Mouse (Mus musculus) stomach, embryonic 15.5 days (tissue): ENCODE measurements around the gene Cfap221. TPM values are rescaled to one million over a fixed set of nuclear protein-coding genes. Genes with fewer than 3 reads are reported as not detected.

Experiments used
- ATAC-seq: fragments of 200-750 bp; cut with Nextera tagmentation; 2 replicates; pipeline ENCODE4 v1.8.0; 2017; ENCODE audit warnings: low read depth, moderate number of reproducible peaks, moderate TSS enrichment; ENCODE audit not compliant: insufficient read depth, low FRiP score
- H3K27ac ChIP-seq: fragments of 300-500 bp; sonication (generic); 2 replicates; pipeline ENCODE4 v1.5.1; 2015; ENCODE audit warnings: mild to moderate bottlenecking, inconsistent platforms
- H3K27me3 ChIP-seq: fragments of 300-500 bp; sonication (generic); replicated peaks from 2 replicates; pipeline ENCODE4 v1.6.1; 2015; ENCODE audit warnings: inconsistent platforms
- H3K36me3 ChIP-seq: fragments of 300-500 bp; sonication (generic); 2 replicates; pipeline ENCODE4 v1.6.1; 2015; ENCODE audit warnings: inconsistent platforms
- H3K4me1 ChIP-seq: fragments of 300-500 bp; sonication (generic); 2 replicates; pipeline ENCODE4 v1.6.1; 2015; ENCODE audit warnings: inconsistent platforms
- H3K4me2 ChIP-seq: fragments of 300-500 bp; sonication (generic); 2 replicates; pipeline ENCODE4 v1.6.1; 2015; ENCODE audit warnings: mild to moderate bottlenecking, inconsistent platforms
- H3K4me3 ChIP-seq: fragments of 300-500 bp; sonication (generic); replicated peaks from 2 replicates; pipeline ENCODE4 v1.5.1; 2015; ENCODE audit warnings: inconsistent platforms
- H3K9ac ChIP-seq: fragments of 300-500 bp; sonication (generic); 2 replicates; pipeline ENCODE4 v1.6.1; 2015; ENCODE audit warnings: inconsistent platforms
- H3K9me3 ChIP-seq: fragments of 300-500 bp; sonication (generic); 2 replicates; pipeline ENCODE4 v1.6.1; 2016; ENCODE audit warnings: inconsistent platforms
- WGBS: fragments of 180-500 bp; shearing (Covaris S2); methylation state at CpG from one replicate; pipeline ENCODE4 v1.1.7; 2015; 5-methylcytosine and 5-hydroxymethylcytosine counted together
- polyA plus RNA-seq: library from polyadenylated mRNA; unstranded; fragments of >200 nt; fragmentation: Nextera tagmentation; extraction: Ambion mirVana; gene quantifications from 2 replicates; pipeline ENCODE4 v1.2.1, GENCODE M21; 2015

Cfap221 gene
- polyA plus RNA-seq, 1 experiment from 2014 or later: 0.24 TPM

DNA sequence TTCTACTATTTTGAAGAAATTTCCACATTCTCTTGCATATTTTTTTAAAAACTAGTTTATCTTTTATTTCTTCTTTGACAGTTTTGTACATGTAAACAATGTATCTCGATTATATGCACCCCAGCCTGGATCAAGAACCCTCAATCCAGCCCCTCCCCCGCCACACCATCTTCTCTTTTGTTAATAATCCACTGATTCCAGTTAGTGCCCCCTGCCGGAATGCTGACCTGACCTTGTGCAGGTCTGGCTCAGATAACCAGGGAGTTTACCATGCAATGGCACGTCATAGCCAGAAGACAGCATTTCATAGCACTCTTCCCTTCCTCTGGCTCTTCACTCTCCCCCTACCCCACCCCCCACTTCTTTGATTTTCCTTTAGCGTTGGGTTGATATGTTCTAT lies 610 bp upstream of the Cfap221 start:
- no peak overlapping the region for H3K27ac ChIP-seq
- ATAC-seq: peak; percentile 29; the same call in 1 of the 2 replicates
- no peaks in the 10 kb centered on the region for H3K36me3 ChIP-seq
- peak overlapping the region; percentile 46; the same call in 1 of the 2 replicates for H3K4me3 ChIP-seq
- peak overlapping the region; percentile 71 for H3K4me2 ChIP-seq
- WGBS: 21% methylated on average over 5 of the region's 5 CpGs
- no peak overlapping the region for H3K9ac ChIP-seq
- no peaks in the 10 kb centered on the region for H3K4me1 ChIP-seq
- H3K9me3 ChIP-seq: no peaks in the 10 kb centered on the region
- H3K27me3 ChIP-seq: no peaks in the 10 kb centered on the region

DNA sequence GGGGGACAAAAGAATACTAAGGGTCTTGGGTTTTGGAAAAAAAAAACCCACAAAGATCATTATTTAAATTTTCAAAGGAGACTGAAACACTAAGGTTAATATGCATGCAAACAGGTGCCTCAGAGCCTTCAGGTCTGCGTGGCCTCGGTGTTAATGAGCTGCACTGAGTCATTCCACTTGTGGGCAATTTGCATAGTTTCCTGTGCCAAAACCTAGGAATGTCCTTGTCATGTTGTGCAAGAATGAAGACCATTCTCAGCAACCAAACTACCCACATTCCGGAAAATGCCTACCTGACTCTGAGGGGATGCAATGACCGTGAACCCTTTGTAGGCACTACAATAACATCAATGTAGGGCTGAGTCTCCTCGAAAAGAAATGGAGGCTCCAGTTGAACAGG lies 10.5 kb downstream of the Cfap221 start:
- no peaks in the 10 kb centered on the region for H3K4me1 ChIP-seq
- no peak for ATAC-seq
- no peaks in the 10 kb centered on the region for H3K36me3 ChIP-seq
- H3K27me3 ChIP-seq: no peaks in the 10 kb centered on the region
- H3K4me3 ChIP-seq: no peak overlapping the region
- no peak overlapping the region for H3K9ac ChIP-seq
- H3K27ac ChIP-seq: no peak overlapping the region
- H3K9me3 ChIP-seq: no peaks in the 10 kb centered on the region
- 89% methylated on average over 5 of the region's 5 CpGs for WGBS
- no peak overlapping the region for H3K4me2 ChIP-seq

DNA sequence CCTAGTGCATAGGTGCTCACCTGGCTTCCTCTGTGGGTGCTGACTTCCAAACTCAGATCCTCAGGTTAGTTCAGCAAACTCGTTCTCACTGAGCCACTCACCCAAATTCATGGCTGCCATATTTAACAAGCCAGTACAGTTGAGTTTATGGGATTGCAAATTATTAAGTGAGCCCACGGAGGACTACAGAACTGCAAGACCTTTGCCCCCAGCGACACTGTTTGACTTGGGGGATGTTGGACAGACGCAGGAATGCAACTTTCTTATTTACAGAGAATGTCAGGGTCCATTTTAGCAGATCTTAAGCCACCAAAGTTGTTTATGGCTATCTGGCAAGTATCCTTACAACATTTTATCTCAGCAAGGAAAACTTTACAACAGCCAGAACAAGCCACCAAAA lies 21.9 kb downstream of the Cfap221 start:
- 56% methylated on average over 4 of the region's 4 CpGs for WGBS
- no peak overlapping the region for H3K4me2 ChIP-seq
- H3K4me3 ChIP-seq: no peak overlapping the region
- no peaks in the 10 kb centered on the region for H3K36me3 ChIP-seq
- no peak for ATAC-seq
- no peaks in the 10 kb centered on the region; the same call in 1 of the 2 replicates for H3K9me3 ChIP-seq
- no peaks in the 10 kb centered on the region for H3K27me3 ChIP-seq
- no peak overlapping the region for H3K27ac ChIP-seq
- no peaks in the 10 kb centered on the region for H3K4me1 ChIP-seq
- no peak overlapping the region for H3K9ac ChIP-seq

DNA sequence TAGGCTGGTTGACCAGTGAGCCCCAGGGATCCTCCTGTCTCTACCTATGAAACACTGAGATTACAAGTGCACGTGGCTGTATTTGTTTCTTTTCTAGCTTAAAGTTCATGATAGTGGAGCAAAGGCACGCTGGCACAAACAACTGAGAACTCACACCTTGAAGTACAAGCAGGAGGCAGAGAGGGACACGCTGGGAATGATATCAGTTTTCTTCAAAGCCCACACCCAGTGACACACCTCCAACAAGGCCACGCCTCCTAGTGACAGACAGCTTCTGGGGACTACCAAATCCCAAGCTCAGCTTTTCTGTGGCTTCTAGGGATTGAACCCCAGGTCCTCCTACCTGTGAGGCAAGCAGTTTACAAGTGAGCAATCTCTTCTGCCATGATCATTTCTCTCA lies 23.9 kb downstream of the Cfap221 start:
- no peaks in the 10 kb centered on the region for H3K27me3 ChIP-seq
- H3K36me3 ChIP-seq: no peaks in the 10 kb centered on the region
- no peaks in the 10 kb centered on the region for H3K9me3 ChIP-seq
- H3K4me3 ChIP-seq: no peak overlapping the region
- no peaks in the 10 kb centered on the region for H3K4me1 ChIP-seq
- H3K9ac ChIP-seq: no peak overlapping the region
- no peak overlapping the region for H3K27ac ChIP-seq
- WGBS: 31% methylated on average over 4 of the region's 4 CpGs
- ATAC-seq: no peak
- H3K4me2 ChIP-seq: no peak overlapping the region

DNA sequence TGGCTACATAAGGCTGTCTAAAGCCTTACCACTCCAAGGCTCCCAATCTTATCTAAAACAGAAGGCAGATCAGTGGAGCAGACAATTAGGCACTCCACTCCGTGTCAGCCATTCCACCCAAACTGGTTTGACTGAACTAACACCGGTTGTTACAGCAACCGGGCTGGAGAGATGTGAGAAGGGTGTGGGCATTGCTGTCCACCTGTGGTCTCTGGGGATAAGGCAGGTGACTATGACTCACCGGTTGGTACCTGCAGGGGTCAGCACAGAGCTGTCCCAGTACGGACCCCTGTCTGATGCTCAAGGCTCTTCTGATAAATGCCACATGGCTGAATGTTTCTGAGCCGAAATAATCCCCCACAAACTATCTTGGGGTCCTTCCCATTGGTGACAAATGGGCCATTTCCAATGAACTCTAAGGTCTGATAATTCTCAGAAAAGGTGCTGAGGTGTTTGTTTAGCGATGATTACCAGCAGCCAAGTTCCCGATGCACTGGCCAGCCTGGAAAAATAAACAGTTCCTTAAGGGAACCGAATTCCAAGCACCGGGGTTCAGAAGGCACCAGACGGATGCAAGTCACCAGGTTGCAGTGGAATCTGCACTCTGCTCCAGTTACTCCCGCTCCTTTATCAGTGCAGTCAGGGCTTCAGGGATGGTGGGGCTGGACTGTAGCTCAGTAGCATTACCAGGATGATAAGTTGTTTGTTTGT lies 31.1 kb downstream of the Cfap221 start:
- H3K4me3 ChIP-seq: no peak overlapping the region
- no peak overlapping the region for H3K4me2 ChIP-seq
- no peak for ATAC-seq
- 22% methylated on average over 12 of the region's 12 CpGs for WGBS
- H3K27me3 ChIP-seq: no peaks in the 10 kb centered on the region
- H3K9ac ChIP-seq: no peak overlapping the region
- H3K9me3 ChIP-seq: no peaks in the 10 kb centered on the region
- no peak overlapping the region for H3K27ac ChIP-seq
- no peaks in the 10 kb centered on the region for H3K4me1 ChIP-seq
- no peaks in the 10 kb centered on the region for H3K36me3 ChIP-seq

DNA sequence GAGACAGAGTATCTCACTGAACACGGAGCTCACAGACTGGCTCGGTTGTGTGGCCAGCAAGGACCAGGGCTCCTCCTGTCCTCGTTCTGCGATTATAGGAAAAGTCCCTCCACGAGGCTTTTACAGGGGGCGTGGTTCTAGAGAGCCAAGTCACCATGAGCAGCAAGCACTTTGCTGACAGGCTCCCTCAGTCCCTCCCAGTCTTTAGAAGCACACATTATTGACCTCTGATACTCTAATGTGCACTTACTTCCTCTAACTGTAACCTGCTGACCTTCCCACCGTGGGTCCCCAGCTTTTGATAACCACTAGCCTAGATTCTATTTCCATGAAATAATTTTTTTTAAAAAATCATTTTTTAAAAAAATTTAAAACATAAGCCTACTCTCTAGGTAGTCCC lies 37.1 kb downstream of the Cfap221 start:
- H3K27me3 ChIP-seq: no peaks in the 10 kb centered on the region
- no peak for ATAC-seq

DNA sequence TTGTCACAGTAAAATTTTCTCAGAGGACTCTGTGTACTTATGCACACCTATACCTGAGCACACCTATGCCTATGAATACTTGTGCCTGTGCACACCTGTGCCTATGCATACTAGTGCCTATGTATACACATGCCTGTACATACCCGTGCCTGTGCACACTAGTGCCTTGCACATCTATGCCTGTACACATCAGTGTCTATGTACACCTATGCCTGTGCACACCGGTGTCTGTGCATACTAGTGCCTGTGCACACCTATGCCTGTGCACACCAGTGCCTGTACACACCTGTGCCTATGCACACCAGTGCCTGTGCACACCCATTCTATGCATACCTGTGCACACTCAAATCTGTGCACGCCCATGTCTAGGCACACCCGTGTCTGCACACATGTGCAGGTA lies 37.6 kb downstream of the Cfap221 start:
- no peak for ATAC-seq
- H3K4me1 ChIP-seq: no peaks in the 10 kb centered on the region

More for the DNA sequence above, 37.1 kb downstream of the Cfap221 start:
- H3K9me3 ChIP-seq: no peaks in the 10 kb centered on the region
- no peak overlapping the region for H3K4me2 ChIP-seq
- no peaks in the 10 kb centered on the region for H3K36me3 ChIP-seq
- H3K9ac ChIP-seq: no peak overlapping the region
- 47% methylated on average over 7 of the region's 7 CpGs for WGBS
- H3K4me3 ChIP-seq: no peak overlapping the region
- H3K27ac ChIP-seq: no peak overlapping the region
- no peaks in the 10 kb centered on the region for H3K4me1 ChIP-seq

DNA sequence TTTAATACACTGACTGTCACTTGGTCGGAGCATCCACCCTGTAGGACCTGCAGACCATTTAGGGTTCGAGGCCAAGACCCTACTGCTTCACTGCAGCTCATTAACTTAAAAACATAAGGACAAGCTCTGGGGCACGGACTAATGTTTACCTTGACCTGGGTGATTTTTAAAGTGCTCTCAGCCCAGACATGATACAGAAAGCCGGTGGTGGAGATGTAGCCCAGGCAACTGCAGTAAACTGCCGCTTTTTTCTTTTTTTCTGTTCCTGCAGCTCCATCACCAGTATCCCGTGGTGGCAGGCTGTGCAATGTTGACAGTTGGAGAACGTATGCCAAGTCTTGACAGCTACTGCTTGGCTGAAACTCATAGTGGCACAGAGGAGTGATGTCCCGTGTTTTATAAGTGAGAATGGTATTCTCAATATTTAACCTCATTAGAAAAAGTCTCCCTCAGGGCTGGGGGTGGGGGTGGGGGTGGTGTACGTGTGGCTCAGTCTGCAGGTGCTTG lies 39.3 kb downstream of the Cfap221 start:
- Histone ChIP-seq H3K27me3 (no peaks in the 10 kb centered on the region), H3K36me3 (no peaks in the 10 kb centered on the region), H3K4me3 (no peak overlapping the region), H3K4me2 (no peak overlapping the region), H3K9me3 (no peaks in the 10 kb centered on the region), H3K9ac (no peak overlapping the region), H3K27ac (no peak overlapping the region), H3K4me1 (no peaks in the 10 kb centered on the region)
- ATAC-seq: no peak
- 29% methylated on average over 9 of the region's 9 CpGs for WGBS

More for the DNA sequence above, 37.6 kb downstream of the Cfap221 start:
- H3K36me3 ChIP-seq: no peaks in the 10 kb centered on the region
- no peak overlapping the region for H3K9ac ChIP-seq
- H3K4me3 ChIP-seq: no peak overlapping the region
- no peaks in the 10 kb centered on the region for H3K9me3 ChIP-seq
- H3K27ac ChIP-seq: no peak overlapping the region
- WGBS: 88% methylated on average over 4 of the region's 4 CpGs
- no peak overlapping the region for H3K4me2 ChIP-seq
- H3K27me3 ChIP-seq: no peaks in the 10 kb centered on the region

DNA sequence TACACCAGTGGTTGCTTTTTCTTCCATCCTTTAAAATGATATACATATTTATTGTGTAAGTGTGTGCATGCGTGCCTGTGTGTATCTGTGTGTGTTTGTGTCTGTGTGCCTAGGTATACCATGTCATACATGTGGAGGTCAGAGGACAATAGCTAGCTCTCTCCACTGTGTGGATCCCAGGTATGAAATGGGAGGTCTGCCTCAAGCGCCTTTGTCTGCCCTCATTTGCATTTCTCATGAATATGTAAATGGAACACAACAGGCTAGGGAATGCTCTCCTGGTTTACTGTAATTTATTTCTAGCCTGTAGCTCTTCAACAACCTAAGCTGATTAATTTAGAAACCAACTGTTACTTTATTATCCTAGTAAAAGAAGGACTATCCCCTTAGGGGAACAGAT lies 42.4 kb downstream of the Cfap221 start:
- WGBS: 70% methylated on average over 2 of the region's 2 CpGs
- no peak for ATAC-seq

DNA sequence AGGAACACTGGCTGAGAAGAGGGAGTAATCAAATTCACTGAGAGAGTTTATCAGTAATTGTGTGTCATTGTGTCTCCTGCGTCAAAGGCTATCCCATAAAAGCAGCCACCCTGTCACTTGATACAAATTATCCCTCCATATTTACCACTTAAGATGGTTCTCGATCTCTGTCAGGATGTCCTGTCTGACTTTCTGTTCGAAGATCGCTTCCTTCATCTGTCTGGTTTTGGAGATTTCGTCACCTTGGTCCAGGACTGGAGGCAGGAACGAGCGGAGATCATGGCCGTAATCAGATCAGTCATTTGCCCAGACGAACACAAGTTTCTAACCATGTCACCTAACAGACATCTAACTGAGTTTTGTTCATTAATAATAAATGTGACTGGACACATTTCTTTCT lies 43.6 kb downstream of the Cfap221 start:
- Histone ChIP-seq H3K27me3 (no peaks in the 10 kb centered on the region), H3K36me3 (no peaks in the 10 kb centered on the region), H3K4me2 (no peak overlapping the region), H3K9ac (no peak overlapping the region), H3K27ac (no peak overlapping the region), H3K4me3 (no peak overlapping the region), H3K4me1 (no peaks in the 10 kb centered on the region), H3K9me3 (no peaks in the 10 kb centered on the region)
- ATAC-seq: no peak
- 83% methylated on average over 9 of the region's 9 CpGs for WGBS

More for the DNA sequence above, 42.4 kb downstream of the Cfap221 start:
- Histone ChIP-seq H3K27ac (no peak overlapping the region), H3K9ac (no peak overlapping the region), H3K27me3 (no peaks in the 10 kb centered on the region), H3K36me3 (no peaks in the 10 kb centered on the region), H3K9me3 (no peaks in the 10 kb centered on the region), H3K4me2 (no peak overlapping the region), H3K4me3 (no peak overlapping the region), H3K4me1 (no peaks in the 10 kb centered on the region)

DNA sequence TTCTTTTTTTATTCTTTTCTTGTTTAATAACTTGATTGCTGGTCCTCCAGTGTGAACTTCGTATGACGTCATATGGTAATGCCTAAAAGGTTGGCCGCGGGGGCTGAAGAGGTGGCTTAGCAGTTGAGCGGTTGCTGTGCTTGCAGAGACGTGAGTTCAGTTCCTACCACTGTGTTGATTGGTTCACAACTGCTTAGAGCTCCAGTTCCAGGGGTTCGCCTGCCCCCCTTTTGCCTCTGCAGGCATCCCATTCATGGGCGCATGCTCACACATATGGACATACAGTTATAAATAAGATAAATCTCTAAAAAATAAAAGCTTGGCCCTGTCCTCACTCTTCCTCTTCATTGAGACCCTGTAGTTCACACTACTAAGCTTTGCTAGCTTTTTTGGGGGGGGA lies 46.9 kb downstream of the Cfap221 start:
- H3K9me3 ChIP-seq: no peaks in the 10 kb centered on the region
- no peak overlapping the region for H3K27ac ChIP-seq
- WGBS: 93% methylated on average over 8 of the region's 8 CpGs
- ATAC-seq: no peak
- H3K4me3 ChIP-seq: no peak overlapping the region
- H3K27me3 ChIP-seq: no peaks in the 10 kb centered on the region
- no peak overlapping the region for H3K4me2 ChIP-seq
- no peaks in the 10 kb centered on the region for H3K36me3 ChIP-seq
- no peak overlapping the region for H3K9ac ChIP-seq
- H3K4me1 ChIP-seq: no peaks in the 10 kb centered on the region

DNA sequence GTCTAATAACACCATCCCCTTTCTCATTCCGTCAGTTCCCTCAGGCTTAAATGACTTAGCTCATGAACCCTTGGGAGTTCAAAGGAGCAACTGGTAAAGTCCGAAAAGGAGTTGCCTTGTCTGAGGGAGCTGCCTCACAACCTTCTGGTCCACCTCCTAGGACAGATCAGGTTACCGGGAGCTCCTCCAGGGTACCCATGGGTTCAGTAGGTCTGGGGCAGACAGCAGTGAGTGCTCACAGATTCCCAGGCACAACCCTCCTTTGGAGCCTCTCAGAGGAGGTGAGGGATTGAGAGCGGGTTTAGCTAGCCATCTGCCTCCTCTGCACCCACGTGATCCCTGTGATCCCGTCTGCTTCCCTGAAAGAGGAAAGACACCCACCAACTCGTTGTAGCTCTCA lies 60.2 kb downstream of the Cfap221 start:
- no peaks in the 10 kb centered on the region for H3K27me3 ChIP-seq
- 34% methylated on average over 7 of the region's 7 CpGs for WGBS
- no peaks in the 10 kb centered on the region for H3K9me3 ChIP-seq
- H3K9ac ChIP-seq: no peak overlapping the region
- H3K27ac ChIP-seq: no peak overlapping the region
- no peak overlapping the region for H3K4me3 ChIP-seq
- no peak overlapping the region for H3K4me2 ChIP-seq
- no peaks in the 10 kb centered on the region for H3K4me1 ChIP-seq
- ATAC-seq: no peak
- no peaks in the 10 kb centered on the region for H3K36me3 ChIP-seq
